Mouse (Mus musculus) neural tube, embryonic 11.5 days (tissue): Measurements from ENCODE around the gene Abhd6. TPM values are rescaled to one million over a fixed set of nuclear protein-coding genes. Genes with fewer than 3 reads are reported as not detected.
A peak's percentile ranks its signal among the peaks of the same experiment; 100 is the strongest.

Experiments used
- ATAC-seq: fragments of 200-750 bp; cut with Nextera tagmentation; 2 replicates; pipeline ENCODE4 v1.8.0; 2017; ENCODE audit warnings: moderate number of reproducible peaks, mild to moderate bottlenecking, moderate TSS enrichment, moderate library complexity; ENCODE audit not compliant: insufficient read depth, low FRiP score, low TSS enrichment
- DNase-seq: peaks from one replicate; pipeline ENCODE4 v3.0.0-alpha.2; 2015; ENCODE audit warnings: low spot score
- H3K27ac ChIP-seq: fragments of 300-500 bp; sonication (generic); 2 replicates; pipeline ENCODE4 v1.5.1; 2014; ENCODE audit warnings: low read depth, mild to moderate bottlenecking, low read length
- H3K27me3 ChIP-seq: fragments of 300-500 bp; sonication (generic); 2 replicates; pipeline ENCODE4 v1.6.1; 2014; ENCODE audit warnings: mild to moderate bottlenecking, low read length, mixed read lengths; ENCODE audit not compliant: control insufficient read depth, insufficient read depth
- H3K36me3 ChIP-seq: fragments of 300-500 bp; sonication (generic); 2 replicates; pipeline ENCODE4 v1.6.1; 2014; ENCODE audit warnings: mild to moderate bottlenecking, low read length, moderate library complexity, mixed read lengths; ENCODE audit not compliant: control insufficient read depth, insufficient read depth
- H3K4me1 ChIP-seq: fragments of 300-500 bp; sonication (generic); 2 replicates; pipeline ENCODE4 v1.6.1; 2014; ENCODE audit warnings: low read length, mixed read lengths; ENCODE audit not compliant: control insufficient read depth, insufficient read depth
- H3K4me2 ChIP-seq: fragments of 300-500 bp; sonication (generic); 2 replicates; pipeline ENCODE4 v1.6.1; 2014; ENCODE audit warnings: low read depth, mild to moderate bottlenecking, moderate library complexity
- H3K4me3 ChIP-seq: fragments of 300-500 bp; sonication (generic); 2 replicates; pipeline ENCODE4 v1.5.1; 2014; ENCODE audit warnings: low read depth, low read length
- H3K9ac ChIP-seq: fragments of 300-500 bp; sonication (generic); 2 replicates; pipeline ENCODE4 v1.6.1; 2014; ENCODE audit warnings: mild to moderate bottlenecking, low read length
- H3K9me3 ChIP-seq: fragments of 300-500 bp; sonication (generic); 2 replicates; pipeline ENCODE4 v1.6.1; 2016; ENCODE audit warnings: low read length; ENCODE audit not compliant: control insufficient read depth
- WGBS: fragments of 180-500 bp; shearing (Covaris S2); extraction: QIAGEN DNeasy Blood & Tissue Kit; methylation state at CpG from one replicate; pipeline ENCODE4 v1.1.7; 2014; 5-methylcytosine and 5-hydroxymethylcytosine counted together
- polyA plus RNA-seq: library from polyadenylated mRNA; unstranded; fragments of >200 nt; fragmentation: Nextera tagmentation; extraction: Ambion mirVana; gene quantifications from 2 replicates; pipeline ENCODE4 v1.2.1, GENCODE M21; 2014

Abhd6 gene
- polyA plus RNA-seq, 1 experiment from 2014 or later: 17.5 TPM

- H3K36me3 ChIP-seq: 0 out of 2 replicates have a peak, but pooled peaks cover 2% of the 10 kb centered on the region
- H3K4me3 ChIP-seq: peak within 1 kb of the TSS; percentile 63
- H3K4me2 ChIP-seq: peak within 1 kb of the TSS; percentile 64
- ATAC-seq (peak; percentile 95), DNase-seq (peak; percentile 97)
- H3K9me3 ChIP-seq: 0 out of 2 replicates have a peak, but pooled peaks cover 2% of the 10 kb centered on the region
- H3K4me1 ChIP-seq: no peaks in the 10 kb centered on the region; the same call in 1 of the 2 replicates
- H3K9ac ChIP-seq: peak within 1 kb of the TSS; percentile 79
- WGBS: under 1% methylated on average over 47 of the region's 47 CpGs
- H3K27ac ChIP-seq: peak within 1 kb of the TSS; percentile 78
- H3K27me3 ChIP-seq: no peaks in the 10 kb centered on the region
Observed at GRCm38 (mm10) chr14:8080165-8080679, 77.5 kb downstream of the Abhd6 start, which contains the start of gene Rpp14. Rpp14 (plus strand) TSS chr14:8080367.

- peak overlapping the region; percentile 64 for H3K4me2 ChIP-seq
- peak; percentile 62 for ATAC-seq
- H3K36me3 ChIP-seq: 0 out of 2 replicates have a peak, but pooled peaks cover 2% of the 10 kb centered on the region
- DNase-seq: no peak
- WGBS: 8% methylated on average over 11 of the region's 11 CpGs
- H3K9ac ChIP-seq: peak overlapping the region; percentile 79
- H3K9me3 ChIP-seq: 0 out of 2 replicates have a peak, but pooled peaks cover under 1% of the 10 kb centered on the region
- H3K27me3 ChIP-seq: no peaks in the 10 kb centered on the region
- H3K4me3 ChIP-seq: peak overlapping the region; percentile 63
- H3K27ac ChIP-seq: peak overlapping the region; percentile 78; the same call in 1 of the 2 replicates
- H3K4me1 ChIP-seq: no peaks in the 10 kb centered on the region; the same call in 1 of the 2 replicates
Observed at GRCm38 (mm10) chr14:8080718-8081117, 78.0 kb downstream of the Abhd6 start.

- Histone ChIP-seq H3K9ac (no peak overlapping the region), H3K27me3 (no peaks in the 10 kb centered on the region), H3K4me1 (no peaks in the 10 kb centered on the region; the same call in 1 of the 2 replicates), H3K4me3 (no peak overlapping the region), H3K36me3 (peaks cover 5% of the 10 kb centered on the region; the same call in 1 of the 2 replicates), H3K9me3 (no peaks in the 10 kb centered on the region), H3K27ac (no peak overlapping the region), H3K4me2 (no peak overlapping the region)
- no peak for DNase-seq
- 93% methylated on average over 1 of the region's 1 CpGs for WGBS
- no peak for ATAC-seq
Observed at GRCm38 (mm10) chr14:8082949-8083348, 80.2 kb downstream of the Abhd6 start.

GRCm38 (mm10) chr14:8089016-8089415, 86.3 kb downstream of the Abhd6 start:
- Histone ChIP-seq H3K4me3 (no peak overlapping the region), H3K27ac (no peak overlapping the region), H3K9ac (no peak overlapping the region), H3K4me2 (no peak overlapping the region), H3K4me1 (no peaks in the 10 kb centered on the region), H3K9me3 (no peaks in the 10 kb centered on the region), H3K36me3 (peaks cover 9% of the 10 kb centered on the region; the same call in 1 of the 2 replicates), H3K27me3 (no peaks in the 10 kb centered on the region)
- DNase-seq: no peak
- WGBS: 95% methylated on average over 2 of the region's 2 CpGs
- no peak for ATAC-seq

GRCm38 (mm10) chr14:8092573-8092972, 89.9 kb downstream of the Abhd6 start:
- Histone ChIP-seq H3K27ac (no peak overlapping the region), H3K4me2 (no peak overlapping the region), H3K9ac (no peak overlapping the region), H3K36me3 (peaks cover 3% of the 10 kb centered on the region; the same call in 1 of the 2 replicates), H3K9me3 (no peaks in the 10 kb centered on the region), H3K4me3 (no peak overlapping the region), H3K4me1 (no peaks in the 10 kb centered on the region), H3K27me3 (no peaks in the 10 kb centered on the region)
- no peak for DNase-seq
- no peak for ATAC-seq
- 92% methylated on average over 2 of the region's 2 CpGs for WGBS

GRCm38 (mm10) chr14:8093427-8093826, 90.7 kb downstream of the Abhd6 start:
- Histone ChIP-seq H3K27me3 (no peaks in the 10 kb centered on the region), H3K4me2 (no peak overlapping the region), H3K9ac (no peak overlapping the region), H3K9me3 (no peaks in the 10 kb centered on the region), H3K4me3 (no peak overlapping the region), H3K27ac (no peak overlapping the region), H3K4me1 (no peaks in the 10 kb centered on the region), H3K36me3 (peaks cover 3% of the 10 kb centered on the region; the same call in 1 of the 2 replicates)
- WGBS: 53% methylated on average over 5 of the region's 5 CpGs
- DNase-seq (peak; percentile 18), ATAC-seq (no peak)

GRCm38 (mm10) chr14:8094931-8095561, 92.3 kb downstream of the Abhd6 start:
- Histone ChIP-seq H3K27me3 (no peaks in the 10 kb centered on the region), H3K4me1 (no peaks in the 10 kb centered on the region), H3K27ac (no peak overlapping the region), H3K4me3 (no peak overlapping the region), H3K9ac (no peak overlapping the region), H3K9me3 (no peaks in the 10 kb centered on the region), H3K36me3 (no peaks in the 10 kb centered on the region), H3K4me2 (no peak overlapping the region)
- DNase-seq: no peak
- ATAC-seq: no peak
- WGBS: 76% methylated on average over 3 of the region's 3 CpGs

GRCm38 (mm10) chr14:8095562-8095950, 92.9 kb downstream of the Abhd6 start:
- H3K4me3 ChIP-seq: no peak overlapping the region
- ATAC-seq: no peak
- H3K27me3 ChIP-seq: no peaks in the 10 kb centered on the region
- DNase-seq: no peak
- H3K9me3 ChIP-seq: no peaks in the 10 kb centered on the region
- 80% methylated on average over 7 of the region's 7 CpGs for WGBS
- no peak overlapping the region for H3K4me2 ChIP-seq
- no peak overlapping the region for H3K9ac ChIP-seq
- no peaks in the 10 kb centered on the region for H3K36me3 ChIP-seq
- H3K27ac ChIP-seq: no peak overlapping the region
- H3K4me1 ChIP-seq: no peaks in the 10 kb centered on the region
